Mouse (Mus musculus) liver, embryonic 14.5 days (tissue): ENCODE measurements around the gene Mettl6.

Source experiments
- CTCF ChIP-seq: IDR thresholded peaks from 2 replicates; pipeline ENCODE4 v1.5.1; 2016; ENCODE audit warnings: antibody characterized with exemption, low read depth, control low read depth
- EP300 ChIP-seq: IDR thresholded peaks from 2 replicates; pipeline ENCODE4 v1.6.1; 2016; ENCODE audit warnings: antibody characterized with exemption, low read depth

GRCm38 (mm10) chr14:31434426-31434825, 60.4 kb downstream of the Mettl6 start:
- TF ChIP-seq CTCF (no peak), EP300 (no peak)
